8 mouse cellular contexts compared by ENCODE assay signal in genomic region chr5:110780761-110781528, GRCm38 (mm10). TPM values are rescaled to one million over a fixed set of nuclear protein-coding genes. Genes with fewer than 3 reads are reported as not detected.
DNase-seq lines count a peak whose midpoint lies in the region; ATAC-seq and TF ChIP-seq lines count a peak whose summit lies in the region.

No protein-coding gene starts in this region.

- TF ChIP-seq RAD21 in CH12.LX (IDR thresholded peaks at IDR 0.05; ENCODE audit: low read depth, low read length) = no peak

- H3K4me3 ChIP-seq in erythroblast, embryonic 14.5 days (replicated peaks) = peak overlapping the region; percentile 67
- peak overlapping the region; percentile 70 to 89 (median 81) for H3K4me3 ChIP-seq in CH12.LX (replicated peaks in 1 of 3; ENCODE audit: low read depth in 2 of 3, low read length in 2 of 3, poor library complexity in 1 of 3)
- peak overlapping the region; percentile 79 for H3K4me3 ChIP-seq in forebrain, embryonic 10.5 days
- H3K4me3 ChIP-seq in limb, embryonic 10.5 days = peak overlapping the region; percentile 90
- peak overlapping the region; percentile 68 for H3K4me3 ChIP-seq in neural tube, embryonic 12.5 days

- H3K4me1 ChIP-seq in erythroblast, embryonic 14.5 days (ENCODE audit: control insufficient read depth) = peaks cover 68% of the 10 kb centered on the region
- peaks cover 2 to 26% of the 10 kb centered on the region in 2 experiments; a peak in 2 of 4 replicates for H3K4me1 ChIP-seq in CH12.LX (ENCODE audit: control insufficient read depth in 1 of 2, insufficient read depth in 2 of 2)
- H3K4me1 ChIP-seq in forebrain, embryonic 10.5 days = peaks cover 30% of the 10 kb centered on the region
- peaks cover 19% of the 10 kb centered on the region for H3K4me1 ChIP-seq in limb, embryonic 10.5 days
- peaks cover 11% of the 10 kb centered on the region for H3K4me1 ChIP-seq in neural tube, embryonic 12.5 days

- H3K4me2 ChIP-seq in CH12.LX (ENCODE audit: insufficient read depth, low read depth, poor library complexity, severe bottlenecking) = peak overlapping the region; percentile 48
- peak overlapping the region; percentile 99 for H3K4me2 ChIP-seq in neural tube, embryonic 12.5 days (replicated peaks)

- in situ Hi-C loops in CH12.LX (cut with MboI; ENCODE audit: low pct_ligation_motif_present, low pct_unique_long_range_greater_than_20kb, low sequenced_read_pairs) = no loop called here

- ATAC-seq in erythroblast, adult 5-6 weeks (replicated peaks; ENCODE audit: low FRiP score, poor library complexity, severe bottlenecking) = no peak; the same call in 1 of the 2 replicates
- ATAC-seq in neural tube, embryonic 12.5 days (ENCODE audit: low FRiP score, low read depth) = peak; percentile 72

- no peaks in the 10 kb centered on the region for H3K27me3 ChIP-seq in erythroblast, embryonic 14.5 days (ENCODE audit: control insufficient read depth)
- no peaks in the 10 kb centered on the region for H3K27me3 ChIP-seq in CH12.LX (replicated peaks)
- no peaks in the 10 kb centered on the region for H3K27me3 ChIP-seq in forebrain, embryonic 10.5 days (ENCODE audit: poor library complexity, severe bottlenecking)
- H3K27me3 ChIP-seq in limb, embryonic 10.5 days (ENCODE audit: low read depth, poor library complexity, severe bottlenecking) = no peaks in the 10 kb centered on the region
- no peaks in the 10 kb centered on the region for H3K27me3 ChIP-seq in neural tube, embryonic 12.5 days (replicated peaks)

- no peaks in the 10 kb centered on the region for H3K9me3 ChIP-seq in erythroblast, embryonic 14.5 days (ENCODE audit: control insufficient read depth, low read length)
- no peaks in the 10 kb centered on the region for H3K9me3 ChIP-seq in CH12.LX (replicated peaks; ENCODE audit: low read length)
- no peaks in the 10 kb centered on the region for H3K9me3 ChIP-seq in forebrain, embryonic 10.5 days
- H3K9me3 ChIP-seq in limb, embryonic 10.5 days (replicated peaks) = no peaks in the 10 kb centered on the region
- no peaks in the 10 kb centered on the region for H3K9me3 ChIP-seq in neural tube, embryonic 12.5 days

- no peak overlapping the region for H3K27ac ChIP-seq in CH12.LX (ENCODE audit: insufficient read depth, low read depth)
- H3K27ac ChIP-seq in forebrain, embryonic 10.5 days = peak overlapping the region; percentile 89
- peak overlapping the region; percentile 89 for H3K27ac ChIP-seq in limb, embryonic 10.5 days
- no peak overlapping the region for H3K27ac ChIP-seq in neural tube, embryonic 12.5 days

- peaks cover 31% of the 10 kb centered on the region for H3K79me2 ChIP-seq in CH12.LX (replicated peaks; ENCODE audit: control insufficient read depth, extremely low read depth, insufficient read depth, poor library complexity, severe bottlenecking)

- peaks cover 54% of the 10 kb centered on the region for H3K36me3 ChIP-seq in erythroblast, embryonic 14.5 days (ENCODE audit: control insufficient read depth)
- H3K36me3 ChIP-seq in CH12.LX (replicated peaks in 1 of 2; ENCODE audit: control insufficient read depth in 1 of 2, insufficient read depth in 1 of 2, low read length in 1 of 2) = peaks cover 25 to 40% of the 10 kb centered on the region in 2 experiments
- peaks cover 45% of the 10 kb centered on the region for H3K36me3 ChIP-seq in forebrain, embryonic 10.5 days (replicated peaks)
- peaks cover 48% of the 10 kb centered on the region for H3K36me3 ChIP-seq in limb, embryonic 10.5 days
- H3K36me3 ChIP-seq in neural tube, embryonic 12.5 days = peaks cover 34% of the 10 kb centered on the region

- no peak for TF ChIP-seq EP300 in CH12.LX (IDR thresholded peaks at IDR 0.05; ENCODE audit: low read length)

- TF ChIP-seq CTCF in CH12.LX (conservative IDR thresholded peaks at IDR 0.05 in 1 of 2, IDR thresholded peaks at IDR 0.05 in 1 of 2; ENCODE audit: low read depth in 2 of 2, low read length in 2 of 2) = no peak

- no peak for DNase-seq in CH12.LX (ENCODE audit: extremely low read depth)
- DNase-seq in forebrain, embryonic 10.5 days (ENCODE audit: extremely low spot score, low spot score) = no peak
- DNase-seq in limb, embryonic 10.5 days (ENCODE audit: low spot score) = no peak
- DNase-seq in urinary bladder, postnatal 25 days (ENCODE audit: low spot score) = no peak
- no peak for DNase-seq in gastrocnemius, postnatal 10 days

- peak overlapping the region; percentile 83; the same call in 1 of the 2 replicates for H3K9ac ChIP-seq in CH12.LX (ENCODE audit: insufficient read depth, low read depth)
- peak overlapping the region; percentile 84 for H3K9ac ChIP-seq in neural tube, embryonic 12.5 days

- WGBS in forebrain, embryonic 10.5 days = 65% methylated on average over 10 of the region's 10 CpGs
- WGBS in limb, embryonic 10.5 days = 62% methylated on average over 10 of the region's 10 CpGs
- WGBS in neural tube, embryonic 12.5 days = 64% methylated on average over 10 of the region's 10 CpGs

- no peak; the same call in 1 of the 2 replicates for TF ChIP-seq POLR2A in CH12.LX (IDR thresholded peaks at IDR 0.05; ENCODE audit: low read depth, low read length)

- dilution Hi-C loops in CH12.LX (cut with MboI; ENCODE audit: extremely low pct_ligation_motif_present, extremely low pct_unique_long_range_greater_than_20kb, low sequenced_read_pairs) = no loop called here

TF ChIP-seq in CH12.LX, 34 proteins besides CTCF, POLR2A, EP300 and RAD21 (continues in another document):
- peak; percentile 20; the same call in 1 of the 2 replicates for TF ChIP-seq NELFE (IDR thresholded peaks at IDR 0.05; ENCODE audit: low read depth, low read length)

RNA-seq across cellular contexts. Expression of gene Pus1, which starts 0.5 kb away (rescaled TPM):
- polyA plus RNA-seq in erythroblast, embryonic 14.5 days (2012) = 3.1 and 3.7 TPM in 2 replicates
- total RNA-seq in erythroblast, adult 5-6 weeks (2015; ENCODE audit: low replicate concordance) = 2.1 and 6.7 TPM in 2 replicates
- 5.6 and 12.4 TPM in 2 replicates for total RNA-seq in erythroblast, adult 5-6 weeks (2017; ENCODE audit: low replicate concordance)
- total RNA-seq in CH12.LX (2012; rRNA removed) = 84.6 and 99.3 TPM in 2 replicates
- total RNA-seq in CH12.LX (2014; rRNA removed) = 54.4 and 59.1 TPM in 2 replicates
- 72.4 and 93.1 TPM in 2 replicates for polyA plus RNA-seq in CH12.LX (2012; ENCODE audit: insufficient read length, low read depth)
- 47.1 and 48.4 TPM in 2 replicates for polyA plus RNA-seq in forebrain, embryonic 10.5 days (2016; fragmentation: Nextera tagmentation; extraction: Ambion mirVana)
- 44.2 and 58.7 TPM in 2 replicates for polyA plus RNA-seq in limb, embryonic 10.5 days (2016; fragmentation: Nextera tagmentation; extraction: Ambion mirVana)
- 25.0 and 26.5 TPM in 2 replicates for polyA plus RNA-seq in neural tube, embryonic 12.5 days (2016; fragmentation: Nextera tagmentation; extraction: Ambion mirVana)
- total RNA-seq in gastrocnemius, postnatal 10 days (2021) = 10 to 100 TPM; 14.1 to 15.9 TPM

RNA-seq across cellular contexts. Expression of gene Ep400, which starts 10.4 kb away (rescaled TPM):
- polyA plus RNA-seq in erythroblast, embryonic 14.5 days (2012) = 4.0 and 6.5 TPM in 2 replicates
- total RNA-seq in erythroblast, adult 5-6 weeks (2015; ENCODE audit: low replicate concordance) = 219 and 273 TPM in 2 replicates
- 224 and 225 TPM in 2 replicates for total RNA-seq in erythroblast, adult 5-6 weeks (2017; ENCODE audit: low replicate concordance)
- total RNA-seq in CH12.LX (2012; rRNA removed) = 28.6 and 30.9 TPM in 2 replicates
- total RNA-seq in CH12.LX (2014; rRNA removed) = 12.1 and 13.3 TPM in 2 replicates
- 41.1 and 55.8 TPM in 2 replicates for polyA plus RNA-seq in CH12.LX (2012; ENCODE audit: insufficient read length, low read depth)
- polyA plus RNA-seq in forebrain, embryonic 10.5 days (2016; fragmentation: Nextera tagmentation; extraction: Ambion mirVana) = 66.8 and 68.8 TPM in 2 replicates
- 60.8 and 64.0 TPM in 2 replicates for polyA plus RNA-seq in limb, embryonic 10.5 days (2016; fragmentation: Nextera tagmentation; extraction: Ambion mirVana)
- polyA plus RNA-seq in neural tube, embryonic 12.5 days (2016; fragmentation: Nextera tagmentation; extraction: Ambion mirVana) = 53.1 and 57.2 TPM in 2 replicates
- 10 to 100 TPM; 34.9 to 51.7 TPM for total RNA-seq in gastrocnemius, postnatal 10 days (2021)

RNA-seq across cellular contexts. Expression of gene Ulk1, which starts 29.0 kb away (rescaled TPM):
- polyA plus RNA-seq in erythroblast, embryonic 14.5 days (2012) = 17.0 and 20.3 TPM in 2 replicates
- total RNA-seq in erythroblast, adult 5-6 weeks (2015; ENCODE audit: low replicate concordance) = 282 and 363 TPM in 2 replicates
- 327 and 394 TPM in 2 replicates for total RNA-seq in erythroblast, adult 5-6 weeks (2017; ENCODE audit: low replicate concordance)
- 6.3 and 8.4 TPM in 2 replicates for total RNA-seq in CH12.LX (2012; rRNA removed)
- 2.4 and 2.7 TPM in 2 replicates for total RNA-seq in CH12.LX (2014; rRNA removed)
- polyA plus RNA-seq in CH12.LX (2012; ENCODE audit: insufficient read length, low read depth) = 10.0 and 13.6 TPM in 2 replicates
- 18.3 and 22.0 TPM in 2 replicates for polyA plus RNA-seq in forebrain, embryonic 10.5 days (2016; fragmentation: Nextera tagmentation; extraction: Ambion mirVana)
- polyA plus RNA-seq in limb, embryonic 10.5 days (2016; fragmentation: Nextera tagmentation; extraction: Ambion mirVana) = 27.5 and 32.2 TPM in 2 replicates
- polyA plus RNA-seq in neural tube, embryonic 12.5 days (2016; fragmentation: Nextera tagmentation; extraction: Ambion mirVana) = 36.2 and 37.2 TPM in 2 replicates
- total RNA-seq in gastrocnemius, postnatal 10 days (2021) = 10 to 100 TPM; 26.2 to 34.1 TPM

RNA-seq across cellular contexts. Expression of gene Hscb, which starts 58.6 kb away (rescaled TPM):
- polyA plus RNA-seq in erythroblast, embryonic 14.5 days (2012) = 19.1 and 22.4 TPM in 2 replicates
- 121 and 159 TPM in 2 replicates for total RNA-seq in erythroblast, adult 5-6 weeks (2015; ENCODE audit: low replicate concordance)
- 133 and 153 TPM in 2 replicates for total RNA-seq in erythroblast, adult 5-6 weeks (2017; ENCODE audit: low replicate concordance)
- total RNA-seq in CH12.LX (2012; rRNA removed) (39.3 and 59.5 TPM in 2 replicates), CH12.LX (2014; rRNA removed) (51.9 and 64.0 TPM in 2 replicates)
- polyA plus RNA-seq in CH12.LX (2012; ENCODE audit: insufficient read length, low read depth) = 26.5 and 28.2 TPM in 2 replicates
- polyA plus RNA-seq in forebrain, embryonic 10.5 days (2016; fragmentation: Nextera tagmentation; extraction: Ambion mirVana) = 27.5 and 29.9 TPM in 2 replicates
- polyA plus RNA-seq in limb, embryonic 10.5 days (2016; fragmentation: Nextera tagmentation; extraction: Ambion mirVana) = 27.3 and 33.6 TPM in 2 replicates
- 17.0 and 20.4 TPM in 2 replicates for polyA plus RNA-seq in neural tube, embryonic 12.5 days (2016; fragmentation: Nextera tagmentation; extraction: Ambion mirVana)
- total RNA-seq in gastrocnemius, postnatal 10 days (2021) = 10 to 100 TPM; 12.0 to 12.8 TPM

RNA-seq across cellular contexts. Expression of gene Chek2, which starts 58.8 kb away (rescaled TPM):
- 0.50 and 0.52 TPM in 2 replicates for polyA plus RNA-seq in erythroblast, embryonic 14.5 days (2012)
- 70.4 and 71.9 TPM in 2 replicates for total RNA-seq in erythroblast, adult 5-6 weeks (2015; ENCODE audit: low replicate concordance)
- 86.9 and 122 TPM in 2 replicates for total RNA-seq in erythroblast, adult 5-6 weeks (2017; ENCODE audit: low replicate concordance)
- 22.5 and 27.6 TPM in 2 replicates for total RNA-seq in CH12.LX (2012; rRNA removed)
- 41.6 and 43.8 TPM in 2 replicates for total RNA-seq in CH12.LX (2014; rRNA removed)
- 18.7 and 25.0 TPM in 2 replicates for polyA plus RNA-seq in CH12.LX (2012; ENCODE audit: insufficient read length, low read depth)
- 47.5 and 51.5 TPM in 2 replicates for polyA plus RNA-seq in forebrain, embryonic 10.5 days (2016; fragmentation: Nextera tagmentation; extraction: Ambion mirVana)
- 40.8 and 45.1 TPM in 2 replicates for polyA plus RNA-seq in limb, embryonic 10.5 days (2016; fragmentation: Nextera tagmentation; extraction: Ambion mirVana)
- polyA plus RNA-seq in neural tube, embryonic 12.5 days (2016; fragmentation: Nextera tagmentation; extraction: Ambion mirVana) = 18.4 and 20.9 TPM in 2 replicates
- total RNA-seq in gastrocnemius, postnatal 10 days (2021) = 1 to 10 TPM; 3.8 to 5.0 TPM

Comparison
In these comparisons a context has a peak if more than half of its experiments do, and no peak if none do; other contexts are left out.
1. H3K27ac ChIP-seq: peak in forebrain, embryonic 10.5 days (single experiment) and limb, embryonic 10.5 days (single experiment); none in CH12.LX (single experiment) and neural tube, embryonic 12.5 days (single experiment).
2. Peak in every context shown above with its lines, with median percentiles within 50 percentile points of each other: H3K4me3 ChIP-seq.